Mouse (Mus musculus): ENCODE measurements around the gene Sdccag8.

DNA sequence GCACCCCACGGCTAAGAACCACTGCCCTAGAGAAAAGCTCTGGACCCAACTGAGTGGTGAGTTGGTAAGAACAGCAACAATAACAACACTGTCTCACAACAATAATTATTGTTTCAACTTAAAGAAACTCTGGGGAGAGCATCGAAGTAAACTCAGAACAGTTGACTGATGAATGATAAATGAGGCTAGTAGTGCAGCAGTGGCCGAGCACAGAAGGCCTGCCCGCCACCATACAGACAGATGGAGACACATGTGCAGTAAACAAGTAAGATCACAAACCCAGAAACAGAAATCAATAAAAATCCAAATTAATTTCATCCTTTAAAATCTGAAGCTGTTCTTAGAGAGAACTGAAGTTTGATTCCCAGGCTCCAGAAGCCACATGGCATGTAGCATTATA is 225.6 kb downstream of the Sdccag8 start:
- TF ChIP-seq CTCF (IDR thresholded peaks at IDR 0.05; ENCODE audit: low read depth) (no peak), EP300 (IDR thresholded peaks at IDR 0.05; ENCODE audit: low read depth) (no peak)

All from heart, postnatal 0 days (tissue).